Mouse (Mus musculus) limb, embryonic 11.5 days (tissue): ENCODE measurements at regions not wholly inside any gene's neighbourhood (a gene's known extent, or its start where the extent isn't known, plus 50 kb on each side); places are given as distances from the start of the nearest gene placed in this dataset.
"Not testable (repeated sequence)": the region's sequence is repeated elsewhere in the genome, so short reads cannot be mapped to it uniquely, and the experiment has no call there.

Experiments used
- ATAC-seq: fragments of 200-750 bp; cut with Nextera tagmentation; 2 replicates; pipeline ENCODE4 v1.8.0; 2017; ENCODE audit warnings: low read depth; ENCODE audit not compliant: insufficient number of reproducible peaks, low FRiP score, low TSS enrichment
- DNase-seq: peaks from one replicate; pipeline ENCODE4 v3.0.0-alpha.2; 2015; ENCODE audit warnings: low spot score
- H3K27ac ChIP-seq: fragments of 300-500 bp; sonication (generic); replicated peaks from 2 replicates; pipeline ENCODE4 v1.5.1; 2014; ENCODE audit warnings: low read depth, mild to moderate bottlenecking, low read length
- H3K27me3 ChIP-seq: fragments of 300-500 bp; sonication (generic); 2 replicates; pipeline ENCODE4 v1.6.1; 2014; ENCODE audit warnings: mild to moderate bottlenecking, low read length, mixed read lengths; ENCODE audit not compliant: control insufficient read depth, insufficient read depth
- H3K36me3 ChIP-seq: fragments of 300-500 bp; sonication (generic); 2 replicates; pipeline ENCODE4 v1.6.1; 2014; ENCODE audit warnings: mild to moderate bottlenecking, low read length, moderate library complexity, mixed read lengths; ENCODE audit not compliant: control insufficient read depth, insufficient read depth
- H3K4me1 ChIP-seq: fragments of 300-500 bp; sonication (generic); 2 replicates; pipeline ENCODE4 v1.6.1; 2014; ENCODE audit warnings: low read length, mixed read lengths; ENCODE audit not compliant: control insufficient read depth, insufficient read depth
- H3K4me2 ChIP-seq: fragments of 300-500 bp; sonication (generic); 2 replicates; pipeline ENCODE4 v1.6.1; 2014; ENCODE audit warnings: low read depth, mild to moderate bottlenecking, moderate library complexity; ENCODE audit not compliant: severe bottlenecking
- H3K4me3 ChIP-seq: fragments of 300-500 bp; sonication (generic); 2 replicates; pipeline ENCODE4 v1.5.1; 2014; ENCODE audit warnings: low read depth, low read length
- H3K9ac ChIP-seq: fragments of 300-500 bp; sonication (generic); 2 replicates; pipeline ENCODE4 v1.6.1; 2014; ENCODE audit warnings: mild to moderate bottlenecking, low read length
- H3K9me3 ChIP-seq: fragments of 300-500 bp; sonication (generic); 2 replicates; pipeline ENCODE4 v1.6.1; 2016; ENCODE audit warnings: low read length; ENCODE audit not compliant: control insufficient read depth
- WGBS: fragments of 180-500 bp; shearing (Covaris S2); extraction: QIAGEN DNeasy Blood & Tissue Kit; methylation state at CpG from one replicate; pipeline ENCODE4 v1.1.7; 2014; 5-methylcytosine and 5-hydroxymethylcytosine counted together

DNA sequence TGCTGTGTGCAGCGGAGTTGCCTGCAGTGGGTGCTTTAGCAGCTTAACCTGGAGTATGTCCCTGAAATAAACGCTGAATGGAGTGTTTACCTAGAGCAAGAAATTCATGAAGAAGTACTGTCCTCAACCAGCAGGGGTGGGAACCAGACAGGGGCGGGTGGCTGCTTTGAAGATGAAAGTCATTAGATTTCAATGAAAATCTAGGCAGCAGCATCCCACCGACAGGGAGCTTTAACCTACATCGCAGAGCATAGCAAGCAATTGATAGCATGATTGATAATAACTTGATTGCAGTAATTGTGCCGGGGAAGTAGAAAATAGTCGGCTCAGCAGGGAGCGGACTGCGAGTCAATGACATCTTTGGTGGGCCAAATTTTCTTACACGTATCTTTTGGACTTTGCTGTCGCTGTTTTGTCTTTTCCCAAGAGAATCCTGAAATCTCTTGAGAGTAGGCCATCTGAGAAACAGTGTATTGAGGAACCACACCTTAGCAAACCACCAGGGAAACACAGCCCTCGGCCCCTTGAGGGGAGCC is 139.0 kb downstream of the Cyld start:
- Histone ChIP-seq H3K4me2 (no peak overlapping the region), H3K9ac (no peak overlapping the region), H3K9me3 (no peaks in the 10 kb centered on the region), H3K27ac (no peak overlapping the region), H3K36me3 (no peaks in the 10 kb centered on the region), H3K4me1 (0 out of 2 replicates have a peak, but pooled peaks cover 4% of the 10 kb centered on the region), H3K4me3 (no peak overlapping the region), H3K27me3 (no peaks in the 10 kb centered on the region)
- WGBS, result 69% methylated on average over 12 of the region's 12 CpGs
- DNase-seq (no peak), ATAC-seq (no peak)

DNA sequence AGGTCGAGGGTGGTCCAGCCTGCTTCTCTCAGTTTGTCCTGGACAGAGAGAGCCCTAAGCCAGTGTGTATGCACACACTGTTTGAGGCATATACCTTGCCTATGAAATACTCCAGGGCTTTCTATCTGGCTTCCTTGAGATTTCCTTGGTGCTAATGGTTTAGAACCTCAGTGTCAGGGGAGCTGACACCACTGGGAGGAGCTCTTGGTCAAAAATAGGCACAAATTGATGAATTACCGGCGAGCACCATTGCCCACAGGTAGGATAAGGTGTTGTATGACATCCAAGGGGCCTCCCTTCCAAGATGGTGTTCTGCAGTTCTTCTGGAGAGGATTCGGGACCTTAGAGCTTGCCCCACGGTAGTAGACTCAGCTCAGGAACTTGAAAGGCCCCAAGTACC is 129.0 kb downstream of the Cyld start:
- no peak overlapping the region for H3K27ac ChIP-seq
- H3K4me3 ChIP-seq, result no peak overlapping the region
- WGBS, result 57% methylated on average over 5 of the region's 5 CpGs
- no peak overlapping the region for H3K9ac ChIP-seq
- peaks cover 4% of the 10 kb centered on the region; the same call in 1 of the 2 replicates for H3K9me3 ChIP-seq
- no peak overlapping the region for H3K4me2 ChIP-seq
- DNase-seq (no peak), ATAC-seq (no peak)
- no peaks in the 10 kb centered on the region for H3K27me3 ChIP-seq
- H3K36me3 ChIP-seq, result no peaks in the 10 kb centered on the region
- no peaks in the 10 kb centered on the region for H3K4me1 ChIP-seq

GRCm38 (mm10) chr8:88823931-88824330 is 127.1 kb downstream of the Cyld start:
- ATAC-seq, result no peak
- WGBS, result 88% methylated on average over 7 of the region's 7 CpGs
- DNase-seq, result no peak

GRCm38 (mm10) chr8:88820275-88820850 is 123.5 kb downstream of the Cyld start:
- WGBS, result 84% methylated on average over 5 of the region's 5 CpGs
- Histone ChIP-seq H3K4me1 (no peaks in the 10 kb centered on the region), H3K27ac (no peak overlapping the region), H3K9me3 (peaks cover 4% of the 10 kb centered on the region; the same call in 1 of the 2 replicates), H3K36me3 (no peaks in the 10 kb centered on the region), H3K4me2 (no peak overlapping the region), H3K27me3 (no peaks in the 10 kb centered on the region), H3K4me3 (no peak overlapping the region), H3K9ac (no peak overlapping the region)
- no peak for ATAC-seq
- DNase-seq, result no peak

More at GRCm38 (mm10) chr8:88823931-88824330, 127.1 kb downstream of the Cyld start:
- H3K27me3 ChIP-seq, result no peaks in the 10 kb centered on the region
- H3K9me3 ChIP-seq, result peaks cover 4% of the 10 kb centered on the region; the same call in 1 of the 2 replicates
- H3K27ac ChIP-seq, result no peak overlapping the region
- no peaks in the 10 kb centered on the region for H3K36me3 ChIP-seq
- no peak overlapping the region for H3K9ac ChIP-seq
- no peak overlapping the region for H3K4me2 ChIP-seq
- no peak overlapping the region for H3K4me3 ChIP-seq
- H3K4me1 ChIP-seq, result no peaks in the 10 kb centered on the region

DNA sequence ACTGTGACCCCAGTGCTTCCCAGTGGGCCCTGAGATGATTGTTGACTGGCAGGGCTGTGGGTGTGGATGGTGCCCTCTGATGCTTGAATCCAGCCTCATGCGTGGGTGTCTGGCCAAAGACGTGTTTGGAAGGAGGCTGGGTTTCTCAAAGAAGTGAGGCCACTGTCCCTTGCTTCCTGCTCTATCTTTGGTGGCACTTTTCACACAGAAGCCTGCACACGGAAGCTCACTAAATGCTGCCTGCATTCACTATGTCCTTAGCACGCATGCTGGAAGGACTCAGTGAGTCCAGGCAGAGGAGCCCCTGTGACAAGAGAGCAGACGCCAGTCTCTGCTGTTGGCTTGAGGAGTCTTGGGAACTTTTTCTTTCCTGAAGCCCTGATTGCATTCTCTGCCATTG is 119.6 kb downstream of the Cyld start:
- no peaks in the 10 kb centered on the region for H3K4me1 ChIP-seq
- no peak overlapping the region for H3K4me2 ChIP-seq
- no peaks in the 10 kb centered on the region for H3K9me3 ChIP-seq
- no peak overlapping the region for H3K4me3 ChIP-seq
- H3K9ac ChIP-seq, result no peak overlapping the region
- WGBS, result 72% methylated on average over 5 of the region's 5 CpGs
- H3K27me3 ChIP-seq, result no peaks in the 10 kb centered on the region
- DNase-seq, result no peak
- no peak overlapping the region for H3K27ac ChIP-seq
- ATAC-seq, result no peak
- H3K36me3 ChIP-seq, result no peaks in the 10 kb centered on the region

GRCm38 (mm10) chr8:88814246-88814645 is 117.4 kb downstream of the Cyld start:
- Histone ChIP-seq H3K36me3 (no peaks in the 10 kb centered on the region), H3K27me3 (no peaks in the 10 kb centered on the region), H3K4me1 (no peaks in the 10 kb centered on the region), H3K4me3 (no peak overlapping the region), H3K4me2 (no peak overlapping the region), H3K9ac (no peak overlapping the region), H3K9me3 (no peaks in the 10 kb centered on the region), H3K27ac (no peak overlapping the region)
- no peak for ATAC-seq
- DNase-seq, result no peak
- 86% methylated on average over 6 of the region's 6 CpGs for WGBS

- no peak overlapping the region for H3K9ac ChIP-seq
- no peaks in the 10 kb centered on the region for H3K9me3 ChIP-seq
- no peak overlapping the region for H3K4me3 ChIP-seq
- no peaks in the 10 kb centered on the region for H3K27me3 ChIP-seq
- ATAC-seq, result no peak
- no peak overlapping the region for H3K27ac ChIP-seq
- no peak overlapping the region for H3K4me2 ChIP-seq
- WGBS, result 60% methylated on average over 27 of the region's 27 CpGs
- no peaks in the 10 kb centered on the region for H3K36me3 ChIP-seq
- H3K4me1 ChIP-seq, result no peaks in the 10 kb centered on the region
- no peak for DNase-seq
Observed at GRCm38 (mm10) chr8:88812901-88813676, 116.3 kb downstream of the Cyld start.

DNA sequence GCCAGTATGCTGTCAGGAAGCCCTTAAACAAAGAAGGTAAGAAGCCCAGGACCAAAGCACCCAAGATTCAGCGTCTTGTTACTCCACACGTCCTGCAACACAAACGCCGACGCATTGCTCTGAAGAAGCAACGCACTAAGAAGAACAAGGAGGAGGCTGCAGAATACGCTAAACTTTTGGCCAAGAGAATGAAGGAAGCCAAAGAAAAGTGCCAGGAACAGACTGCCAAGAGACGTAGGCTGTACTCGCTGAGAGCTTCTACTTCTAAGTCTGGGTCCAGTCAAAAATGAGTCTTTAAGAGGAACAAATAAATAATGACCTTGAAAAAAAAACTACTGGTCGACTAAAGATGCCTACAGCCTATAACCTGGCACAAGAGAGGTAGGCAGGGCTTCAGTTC is 110.0 kb downstream of the Cyld start:
- WGBS, result 88% methylated on average over 10 of the region's 10 CpGs

More for the DNA sequence above, 110.0 kb downstream of the Cyld start:
- ATAC-seq, H3K36me3 ChIP-seq, H3K27me3 ChIP-seq, H3K9ac ChIP-seq, H3K27ac ChIP-seq, H3K4me3 ChIP-seq, DNase-seq, H3K4me1 ChIP-seq, H3K4me2 ChIP-seq, H3K9me3 ChIP-seq: not testable (repeated sequence)
